Mouse (Mus musculus) forebrain, embryonic 14.5 days (tissue): Measurements from ENCODE around the gene Slc29a3. TPM values are rescaled to one million over a fixed set of nuclear protein-coding genes. Genes with fewer than 3 reads are reported as not detected.

Experiments used
- ATAC-seq: fragments of 200-750 bp; cut with Nextera tagmentation; 2 replicates; pipeline ENCODE4 v1.8.0; 2017; ENCODE audit warnings: mild to moderate bottlenecking, moderate library complexity
- DNase-seq: peaks from one replicate; pipeline ENCODE4 v3.0.0-alpha.2; 2015; ENCODE audit warnings: low spot score
- H3K27ac ChIP-seq: fragments of 300-500 bp; sonication (generic); 2 replicates; pipeline ENCODE4 v1.5.1; 2014; ENCODE audit warnings: low read depth, mild to moderate bottlenecking, control low read depth, low read length, moderate library complexity
- H3K27me3 ChIP-seq: fragments of 300-500 bp; sonication (generic); replicated peaks from 2 replicates; pipeline ENCODE4 v1.6.1; 2014; ENCODE audit warnings: low read length, control low read depth, mixed read lengths; ENCODE audit not compliant: control insufficient read depth, insufficient read depth
- H3K36me3 ChIP-seq: fragments of 300-500 bp; sonication (generic); 2 replicates; pipeline ENCODE4 v1.6.1; 2014; ENCODE audit warnings: low read length, control low read depth; ENCODE audit not compliant: control insufficient read depth, insufficient read depth
- H3K4me1 ChIP-seq: fragments of 300-500 bp; sonication (generic); 2 replicates; pipeline ENCODE4 v1.6.1; 2014; ENCODE audit warnings: antibody characterized with exemption, low read length, control low read depth; ENCODE audit not compliant: control insufficient read depth, insufficient read depth
- H3K4me2 ChIP-seq: fragments of 300-500 bp; sonication (generic); 2 replicates; pipeline ENCODE4 v1.6.1; 2014; ENCODE audit warnings: mild to moderate bottlenecking, control low read depth, low read length
- H3K4me3 ChIP-seq: fragments of 300-500 bp; sonication (generic); 2 replicates; pipeline ENCODE4 v1.5.1; 2014; ENCODE audit warnings: low read depth, low read length, control low read depth
- H3K9ac ChIP-seq: fragments of 300-500 bp; sonication (generic); 2 replicates; pipeline ENCODE4 v1.6.1; 2014; ENCODE audit warnings: mild to moderate bottlenecking, low read length, control low read depth, moderate library complexity
- H3K9me3 ChIP-seq: fragments of 300-500 bp; sonication (generic); replicated peaks from 2 replicates; pipeline ENCODE4 v1.6.1; 2016; ENCODE audit warnings: low read length, control low read depth, mixed read lengths; ENCODE audit not compliant: control insufficient read depth
- WGBS: fragments of 180-500 bp; shearing (Covaris S2); extraction: QIAGEN DNeasy Blood & Tissue Kit; methylation state at CpG from one replicate; pipeline ENCODE4 v1.1.7; 2014; 5-methylcytosine and 5-hydroxymethylcytosine counted together
- polyA plus RNA-seq: library from polyadenylated mRNA; unstranded; fragments of >200 nt; fragmentation: Nextera tagmentation; extraction: Ambion mirVana; gene quantifications from 2 replicates; pipeline ENCODE4 v1.2.1, GENCODE M21; 2014

Gene Slc29a3
- polyA plus RNA-seq, 1 experiment from 2014 or later: 8.5 TPM

- H3K36me3 ChIP-seq: no peaks in the 10 kb centered on the region
- H3K27ac ChIP-seq: no peak overlapping the region
- WGBS: 62% methylated on average over 2 of the region's 2 CpGs
- H3K4me3 ChIP-seq: no peak overlapping the region
- DNase-seq (no peak), ATAC-seq (no peak)
- no peak overlapping the region for H3K9ac ChIP-seq
- no peaks in the 10 kb centered on the region for H3K4me1 ChIP-seq
- H3K4me2 ChIP-seq: no peak overlapping the region
- H3K9me3 ChIP-seq: no peaks in the 10 kb centered on the region
- no peaks in the 10 kb centered on the region for H3K27me3 ChIP-seq
Measured at GRCm38 (mm10) chr10:60705134-60705533, 47.5 kb downstream of the Slc29a3 start.

DNA sequence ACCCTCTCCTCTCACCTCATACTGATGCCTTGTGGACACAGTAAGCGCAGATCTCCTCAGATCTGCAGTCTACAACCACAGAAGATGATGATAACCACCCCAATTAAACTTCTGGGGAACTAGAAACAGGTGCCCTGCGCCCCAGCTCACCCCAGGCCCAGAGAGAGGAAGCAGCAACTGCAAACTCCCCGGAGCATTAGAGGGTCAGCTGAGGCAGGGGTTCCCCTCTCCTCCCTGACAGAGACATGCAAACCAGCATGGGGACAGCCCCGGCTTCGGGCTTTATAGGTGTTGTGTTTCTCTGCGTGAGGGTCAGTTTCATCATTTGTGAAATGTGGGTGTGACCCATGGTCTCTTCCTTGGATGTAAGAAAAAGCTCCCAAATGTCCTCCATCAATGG lies 54.8 kb downstream of the Slc29a3 start:
- WGBS: 91% methylated on average over 6 of the region's 6 CpGs
- ATAC-seq: no peak

DNA sequence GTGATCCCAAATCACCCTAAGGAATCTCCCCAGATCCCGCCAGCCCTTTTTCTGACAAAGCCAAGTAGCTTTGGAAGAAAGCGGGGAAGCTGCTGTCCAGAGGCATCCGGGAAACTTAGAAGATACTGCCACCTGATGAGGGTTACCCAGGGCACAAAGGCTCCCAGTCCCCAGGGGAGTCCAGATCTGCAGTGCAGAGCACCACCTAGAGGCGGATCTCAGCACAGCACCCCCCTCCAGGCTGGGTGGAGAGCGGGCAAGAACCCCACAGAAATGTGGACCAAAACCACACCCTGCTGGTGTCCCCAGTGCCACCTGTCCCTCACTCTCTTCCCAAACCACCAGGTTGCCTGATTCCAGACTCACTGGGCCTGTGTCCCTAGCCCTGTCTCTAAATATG lies 55.6 kb downstream of the Slc29a3 start:
- H3K36me3 ChIP-seq: no peaks in the 10 kb centered on the region
- 15% methylated on average over 5 of the region's 5 CpGs for WGBS
- peak; percentile 71 for DNase-seq

More for the DNA sequence above, 54.8 kb downstream of the Slc29a3 start:
- Histone ChIP-seq H3K4me1 (no peaks in the 10 kb centered on the region), H3K9ac (no peak overlapping the region), H3K4me3 (no peak overlapping the region), H3K36me3 (no peaks in the 10 kb centered on the region), H3K9me3 (no peaks in the 10 kb centered on the region), H3K27me3 (no peaks in the 10 kb centered on the region), H3K27ac (no peak overlapping the region), H3K4me2 (no peak overlapping the region)
- DNase-seq: no peak

DNA sequence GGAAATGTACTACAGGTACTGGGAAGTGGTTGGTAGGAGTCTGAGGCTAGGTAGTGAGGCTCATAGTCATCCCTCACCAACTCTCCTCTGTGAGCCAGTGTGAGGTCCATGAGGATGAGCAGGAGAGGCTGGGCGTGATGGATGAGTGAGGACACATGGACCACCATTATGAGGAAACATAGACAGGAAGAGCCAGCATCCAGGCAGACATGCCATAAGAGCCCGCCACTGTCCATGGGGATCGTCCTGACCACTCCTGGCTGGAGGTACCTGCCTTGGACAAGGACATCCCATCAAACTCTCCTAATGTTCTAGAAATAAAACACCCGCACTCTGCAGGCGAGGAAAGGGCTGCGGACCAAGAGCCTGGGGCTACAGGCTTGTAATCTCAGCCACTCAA lies 56.2 kb downstream of the Slc29a3 start, which contains the start of gene Cdh23:
Cdh23 (minus strand) TSS at position 101 of the 400 bp plus-strand sequence.
- H3K27me3 ChIP-seq: no peaks in the 10 kb centered on the region
- no peak for DNase-seq
- H3K27ac ChIP-seq: no peak within 1 kb of the TSS
- ATAC-seq: no peak
- H3K9ac ChIP-seq: no peak within 1 kb of the TSS
- H3K4me1 ChIP-seq: peaks cover 4% of the 10 kb centered on the region
- WGBS: 91% methylated on average over 6 of the region's 6 CpGs
- no peak within 1 kb of the TSS for H3K4me2 ChIP-seq
- no peak within 1 kb of the TSS for H3K4me3 ChIP-seq
- no peaks in the 10 kb centered on the region for H3K36me3 ChIP-seq
- no peaks in the 10 kb centered on the region for H3K9me3 ChIP-seq

More for the DNA sequence above, 55.6 kb downstream of the Slc29a3 start:
- H3K27ac ChIP-seq: no peak overlapping the region
- no peak overlapping the region for H3K9ac ChIP-seq
- no peak overlapping the region for H3K4me3 ChIP-seq
- ATAC-seq: peak; percentile 56; the same call in 1 of the 2 replicates
- no peaks in the 10 kb centered on the region; the same call in 1 of the 2 replicates for H3K4me1 ChIP-seq
- no peaks in the 10 kb centered on the region for H3K27me3 ChIP-seq
- H3K4me2 ChIP-seq: no peak overlapping the region
- no peaks in the 10 kb centered on the region for H3K9me3 ChIP-seq

DNA sequence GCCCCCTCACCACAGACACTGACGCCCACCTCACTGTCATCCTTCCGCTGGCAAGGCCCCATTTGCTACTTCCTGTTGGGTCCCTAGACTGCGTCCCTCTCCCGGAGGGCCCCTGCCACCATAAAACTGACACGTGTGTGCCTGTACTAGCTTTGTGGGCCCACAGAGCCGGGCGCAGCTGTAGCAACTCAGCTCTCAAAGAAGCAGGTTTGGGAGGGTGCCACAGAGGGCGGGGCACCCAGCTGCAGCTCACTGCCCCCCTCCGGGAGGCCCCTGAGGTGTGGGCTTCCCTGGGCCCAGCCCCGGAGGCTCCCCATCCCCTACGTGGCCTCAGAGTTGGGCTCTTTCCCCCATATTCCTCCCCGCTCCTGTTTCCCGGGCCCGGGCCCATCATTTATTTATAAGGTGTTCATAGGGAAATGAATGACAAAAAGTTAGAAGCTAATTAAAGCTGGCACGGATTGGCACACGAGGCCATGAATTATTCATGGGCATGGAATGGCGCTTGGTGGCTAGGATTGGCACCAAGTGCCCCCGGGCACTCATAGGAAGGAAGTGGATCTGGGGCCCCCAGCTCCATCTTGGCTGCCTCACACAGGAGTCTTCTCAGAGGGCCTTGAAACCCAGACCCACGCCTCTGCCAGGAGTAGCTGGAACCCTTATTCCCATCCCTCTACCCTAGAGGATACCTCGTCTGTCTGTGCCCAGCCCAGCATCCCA lies 60.8 kb downstream of the Slc29a3 start:
- 34% methylated on average over 20 of the region's 20 CpGs for WGBS
- Histone ChIP-seq H3K9me3 (no peaks in the 10 kb centered on the region), H3K27ac (0 out of 2 replicates have a peak overlapping the region, but pooled peaks have one; percentile 14), H3K4me2 (peak overlapping the region; percentile 9; the same call in 1 of the 2 replicates), H3K9ac (no peak overlapping the region), H3K4me1 (peaks cover 9% of the 10 kb centered on the region), H3K36me3 (no peaks in the 10 kb centered on the region), H3K27me3 (peaks cover 26% of the 10 kb centered on the region), H3K4me3 (no peak overlapping the region)
- DNase-seq (peak; percentile 90), ATAC-seq (peak; percentile 81)

DNA sequence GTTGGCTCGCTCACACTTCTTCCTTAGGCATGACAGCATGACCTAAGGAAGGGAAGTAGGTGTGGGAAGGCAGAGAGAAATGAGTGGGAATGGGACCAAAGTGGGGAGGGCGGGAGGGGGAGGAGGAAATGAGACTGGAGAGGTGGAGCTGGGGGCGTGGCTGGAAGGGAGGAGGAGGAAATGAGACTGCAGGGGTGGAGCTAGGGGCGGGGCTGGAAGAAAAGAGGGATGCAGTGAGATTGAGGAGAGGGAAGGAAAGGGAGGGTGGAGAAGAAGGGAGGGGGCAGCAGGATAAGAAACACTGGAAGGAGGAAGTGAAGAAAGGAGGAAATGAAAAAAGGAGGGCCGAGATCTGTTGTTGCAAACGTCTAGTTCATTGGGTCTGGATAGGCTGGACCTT lies 61.6 kb downstream of the Slc29a3 start:
- 51% methylated on average over 6 of the region's 6 CpGs for WGBS
- H3K4me3 ChIP-seq: no peak overlapping the region
- ATAC-seq: no peak

GRCm38 (mm10) chr10:60689396-60689795 lies 63.2 kb downstream of the Slc29a3 start:
- Histone ChIP-seq H3K36me3 (no peaks in the 10 kb centered on the region), H3K4me2 (no peak overlapping the region), H3K4me3 (no peak overlapping the region), H3K27me3 (peaks cover 49% of the 10 kb centered on the region), H3K27ac (no peak overlapping the region), H3K9ac (no peak overlapping the region), H3K4me1 (peaks cover 15% of the 10 kb centered on the region), H3K9me3 (no peaks in the 10 kb centered on the region)
- ATAC-seq: no peak
- no peak for DNase-seq
- 80% methylated on average over 4 of the region's 4 CpGs for WGBS

More for the DNA sequence above, 61.6 kb downstream of the Slc29a3 start:
- Histone ChIP-seq H3K27ac (no peak overlapping the region), H3K4me1 (peaks cover 15% of the 10 kb centered on the region), H3K36me3 (no peaks in the 10 kb centered on the region), H3K9ac (no peak overlapping the region), H3K4me2 (no peak overlapping the region), H3K27me3 (peaks cover 35% of the 10 kb centered on the region), H3K9me3 (no peaks in the 10 kb centered on the region)
- DNase-seq: no peak

DNA sequence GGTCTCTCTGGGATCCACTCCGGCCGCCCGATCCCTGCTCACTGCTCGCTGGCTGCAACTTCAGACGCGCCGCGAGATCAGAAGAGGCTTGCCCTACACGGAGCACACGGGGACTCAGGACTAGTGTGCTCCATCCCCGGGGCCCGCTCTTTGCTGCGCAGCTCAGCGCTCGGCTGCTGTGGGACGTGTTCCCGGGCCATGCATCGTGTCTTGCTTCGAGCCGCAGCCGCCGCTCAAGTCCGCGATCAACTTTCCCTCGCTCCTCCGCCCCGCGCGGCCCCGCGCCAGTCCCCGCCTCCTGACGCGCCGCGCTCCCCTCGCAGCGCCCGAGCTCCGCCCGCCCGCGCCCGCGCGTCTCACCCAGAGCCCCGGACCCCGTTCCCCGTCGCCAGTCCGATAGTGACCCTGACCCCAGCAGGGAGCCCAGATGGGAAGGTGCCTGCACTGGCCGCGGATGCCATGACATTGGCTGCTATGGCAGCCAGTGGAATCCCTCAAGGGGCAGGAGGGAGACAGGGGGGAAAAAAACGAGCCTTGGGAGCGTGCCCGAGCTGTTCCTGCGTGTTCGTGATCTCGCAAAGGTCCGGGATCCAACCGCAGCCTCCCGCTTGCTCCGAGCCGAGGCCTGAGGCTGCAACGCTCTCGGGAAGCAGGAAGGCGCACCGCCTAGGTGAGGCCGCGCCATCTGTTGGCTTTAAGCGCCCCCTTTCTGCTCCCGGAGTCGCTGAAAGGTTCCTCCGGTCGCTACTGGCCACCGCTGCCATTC lies 65.4 kb downstream of the Slc29a3 start:
- no peaks in the 10 kb centered on the region for H3K36me3 ChIP-seq
- H3K9me3 ChIP-seq: no peaks in the 10 kb centered on the region
- DNase-seq (peak; percentile 79), ATAC-seq (peak; percentile 65)
- no peak overlapping the region for H3K27ac ChIP-seq
- H3K9ac ChIP-seq: peak overlapping the region; percentile 61
- H3K4me1 ChIP-seq: peaks cover 15% of the 10 kb centered on the region
- peak overlapping the region; percentile 56 for H3K4me3 ChIP-seq
- peaks cover 49% of the 10 kb centered on the region for H3K27me3 ChIP-seq
- H3K4me2 ChIP-seq: peak overlapping the region; percentile 100
- whole genome bisulfite sequencing: under 1% methylated on average over 76 of the region's 76 CpGs

DNA sequence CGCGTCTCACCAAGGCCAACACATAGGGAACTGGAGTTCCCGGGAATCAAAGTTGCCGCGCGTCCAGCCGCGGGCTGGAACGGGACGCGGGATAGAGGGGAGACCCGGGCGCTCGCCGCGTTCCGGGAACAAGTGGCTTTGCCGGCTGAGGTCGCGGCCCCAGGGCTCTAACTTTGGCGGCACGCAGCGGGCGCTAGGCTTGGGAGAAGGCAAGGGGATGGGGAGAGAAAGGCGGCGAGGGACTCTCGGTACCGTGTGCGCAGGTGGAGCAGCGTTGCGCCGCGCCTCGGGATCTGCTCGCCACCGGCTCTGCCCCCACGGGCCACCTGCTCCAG lies 66.0 kb downstream of the Slc29a3 start:
- H3K4me1 ChIP-seq: peaks cover 13% of the 10 kb centered on the region
- peak overlapping the region; percentile 100 for H3K4me2 ChIP-seq
- ATAC-seq (peak; percentile 10; the same call in 1 of the 2 replicates), DNase-seq (no peak)
- H3K27me3 ChIP-seq: peaks cover 49% of the 10 kb centered on the region
- H3K9ac ChIP-seq: peak overlapping the region; percentile 61
- WGBS: under 1% methylated on average over 37 of the region's 37 CpGs
- H3K27ac ChIP-seq: no peak overlapping the region
- peak overlapping the region; percentile 56 for H3K4me3 ChIP-seq
- H3K9me3 ChIP-seq: no peaks in the 10 kb centered on the region
- H3K36me3 ChIP-seq: no peaks in the 10 kb centered on the region
